Mouse (Mus musculus) hindbrain, embryonic 15.5 days (tissue): ENCODE data around the gene 2410015M20Rik. TPM values are rescaled to one million over a fixed set of nuclear protein-coding genes. Genes with fewer than 3 reads are reported as not detected.

Experiments used
- ATAC-seq: fragments of 200-750 bp; cut with Nextera tagmentation; 2 replicates; pipeline ENCODE4 v1.8.0; 2017; ENCODE audit warnings: low read depth, moderate number of reproducible peaks, moderate TSS enrichment; ENCODE audit not compliant: low FRiP score
- H3K27ac ChIP-seq: fragments of 300-500 bp; sonication (generic); replicated peaks from 2 replicates; pipeline ENCODE4 v1.5.1; 2015; ENCODE audit warnings: mild to moderate bottlenecking, inconsistent platforms
- H3K27me3 ChIP-seq: fragments of 300-500 bp; sonication (generic); 2 replicates; pipeline ENCODE4 v1.6.1; 2015; ENCODE audit warnings: control low read depth, inconsistent platforms
- H3K36me3 ChIP-seq: fragments of 300-500 bp; sonication (generic); 2 replicates; pipeline ENCODE4 v1.6.1; 2015; ENCODE audit warnings: control low read depth, inconsistent platforms
- H3K4me1 ChIP-seq: fragments of 300-500 bp; sonication (generic); replicated peaks from 2 replicates; pipeline ENCODE4 v1.6.1; 2015; ENCODE audit warnings: control low read depth, inconsistent platforms
- H3K4me2 ChIP-seq: fragments of 300-500 bp; sonication (generic); 2 replicates; pipeline ENCODE4 v1.6.1; 2015; ENCODE audit warnings: moderate library complexity, mild to moderate bottlenecking, inconsistent platforms
- H3K4me3 ChIP-seq: fragments of 300-500 bp; sonication (generic); 2 replicates; pipeline ENCODE4 v1.5.1; 2015; ENCODE audit warnings: mild to moderate bottlenecking, inconsistent platforms
- H3K9ac ChIP-seq: fragments of 300-500 bp; sonication (generic); 2 replicates; pipeline ENCODE4 v1.6.1; 2015; ENCODE audit warnings: inconsistent platforms
- H3K9me3 ChIP-seq: fragments of 300-500 bp; sonication (generic); 2 replicates; pipeline ENCODE4 v1.6.1; 2016; ENCODE audit warnings: control low read depth, inconsistent platforms
- WGBS: fragments of 180-500 bp; shearing (Covaris S2); methylation state at CpG from one replicate; pipeline ENCODE4 v1.1.7; 2015; 5-methylcytosine and 5-hydroxymethylcytosine counted together
- polyA plus RNA-seq: library from polyadenylated mRNA; unstranded; fragments of >200 nt; fragmentation: Nextera tagmentation; extraction: Ambion mirVana; gene quantifications from 2 replicates; pipeline ENCODE4 v1.2.1, GENCODE M21; 2015

The 2410015M20Rik gene
- polyA plus RNA-seq, 1 experiment from 2014 or later = 180 TPM

DNA sequence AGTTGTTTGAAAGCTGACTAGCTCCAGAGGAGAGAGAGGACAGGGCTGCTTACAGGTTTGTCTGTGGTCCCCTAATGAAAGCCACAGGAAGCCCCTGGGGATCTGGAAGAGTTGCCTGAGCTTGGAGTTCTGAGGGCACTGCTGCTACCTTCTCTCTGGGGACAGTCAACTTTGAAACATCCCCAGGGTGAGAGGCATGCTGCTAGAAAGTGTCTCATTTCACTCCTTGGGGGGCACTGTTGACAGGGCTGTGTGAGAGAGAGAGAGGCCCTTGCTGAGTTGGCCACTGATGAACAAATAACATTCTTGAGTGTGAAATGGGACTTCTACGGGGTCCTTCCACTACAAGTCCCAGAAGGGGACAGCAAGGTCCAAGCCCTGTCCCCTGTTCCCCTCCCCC lies 21.8 kb downstream of the 2410015M20Rik start:
- H3K36me3 ChIP-seq = peaks cover 49% of the 10 kb centered on the region
- ATAC-seq = no peak
- WGBS = 68% methylated on average over 1 of the region's 1 CpGs
- no peak overlapping the region for H3K27ac ChIP-seq
- H3K4me2 ChIP-seq = peak overlapping the region; percentile 31; the same call in 1 of the 2 replicates
- H3K9me3 ChIP-seq = no peaks in the 10 kb centered on the region
- no peak overlapping the region for H3K9ac ChIP-seq
- no peak overlapping the region for H3K4me3 ChIP-seq
- H3K27me3 ChIP-seq = no peaks in the 10 kb centered on the region
- H3K4me1 ChIP-seq = peaks cover 58% of the 10 kb centered on the region

DNA sequence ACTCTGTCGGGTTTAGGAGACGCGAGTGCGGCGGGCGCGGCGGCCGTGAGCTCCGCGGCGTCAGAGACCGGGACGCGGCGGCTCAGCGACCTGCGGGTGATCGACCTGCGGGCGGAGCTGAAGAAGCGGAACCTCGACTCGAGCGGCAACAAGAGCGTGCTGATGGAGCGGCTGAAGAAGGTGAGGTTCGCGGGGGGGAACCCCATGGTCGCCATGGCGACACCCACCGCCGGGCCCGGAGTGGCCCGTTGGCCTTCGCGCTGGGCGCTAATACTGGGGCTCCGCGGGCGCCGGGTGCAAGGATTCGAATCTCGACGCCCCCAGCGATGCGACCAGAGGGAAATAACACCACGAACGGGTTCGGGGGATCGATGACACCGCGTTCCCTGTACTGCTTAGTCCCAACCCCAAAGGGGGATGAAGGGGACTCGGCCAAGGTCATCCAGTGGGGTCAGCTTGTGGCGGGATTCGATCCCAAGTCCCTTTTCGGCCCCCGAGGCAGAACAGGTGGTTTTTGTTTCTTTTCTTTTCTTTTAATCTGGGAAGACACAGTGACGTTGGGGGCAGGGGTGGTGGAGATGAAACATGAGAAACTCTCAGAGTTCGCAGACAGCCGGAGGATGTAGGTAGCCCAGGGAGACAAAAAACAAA lies 24.3 kb downstream of the 2410015M20Rik start:
- H3K4me1 ChIP-seq = peaks cover 62% of the 10 kb centered on the region
- peak; percentile 20; the same call in 1 of the 2 replicates for ATAC-seq
- peak overlapping the region; percentile 92 for H3K9ac ChIP-seq
- peak overlapping the region; percentile 96 for H3K4me3 ChIP-seq
- under 1% methylated on average over 61 of the region's 61 CpGs for WGBS
- no peaks in the 10 kb centered on the region for H3K9me3 ChIP-seq
- peak overlapping the region; percentile 87 for H3K4me2 ChIP-seq
- peak overlapping the region; percentile 95 for H3K27ac ChIP-seq
- H3K36me3 ChIP-seq = peaks cover 42% of the 10 kb centered on the region
- no peaks in the 10 kb centered on the region for H3K27me3 ChIP-seq

GRCm38 (mm10) chr17:56584257-56585130 lies 25.1 kb downstream of the 2410015M20Rik start, which contains the start of the genes Safb2 and Safb:
Gene Safb2 (minus strand): TSS chr17:56584585.
Gene Safb (plus strand): TSS chr17:56584825.
- Histone ChIP-seq H3K9ac (peak within 1 kb of the TSS; percentile 92), H3K4me2 (peak within 1 kb of the TSS; percentile 90), H3K27ac (peak within 1 kb of the TSS; percentile 96), H3K27me3 (no peaks in the 10 kb centered on the region), H3K4me1 (peaks cover 60% of the 10 kb centered on the region), H3K9me3 (no peaks in the 10 kb centered on the region), H3K4me3 (peak within 1 kb of the TSS; percentile 96), H3K36me3 (peaks cover 36% of the 10 kb centered on the region)
- peak; percentile 96 for ATAC-seq
- WGBS = under 1% methylated on average over 80 of the region's 101 CpGs

DNA sequence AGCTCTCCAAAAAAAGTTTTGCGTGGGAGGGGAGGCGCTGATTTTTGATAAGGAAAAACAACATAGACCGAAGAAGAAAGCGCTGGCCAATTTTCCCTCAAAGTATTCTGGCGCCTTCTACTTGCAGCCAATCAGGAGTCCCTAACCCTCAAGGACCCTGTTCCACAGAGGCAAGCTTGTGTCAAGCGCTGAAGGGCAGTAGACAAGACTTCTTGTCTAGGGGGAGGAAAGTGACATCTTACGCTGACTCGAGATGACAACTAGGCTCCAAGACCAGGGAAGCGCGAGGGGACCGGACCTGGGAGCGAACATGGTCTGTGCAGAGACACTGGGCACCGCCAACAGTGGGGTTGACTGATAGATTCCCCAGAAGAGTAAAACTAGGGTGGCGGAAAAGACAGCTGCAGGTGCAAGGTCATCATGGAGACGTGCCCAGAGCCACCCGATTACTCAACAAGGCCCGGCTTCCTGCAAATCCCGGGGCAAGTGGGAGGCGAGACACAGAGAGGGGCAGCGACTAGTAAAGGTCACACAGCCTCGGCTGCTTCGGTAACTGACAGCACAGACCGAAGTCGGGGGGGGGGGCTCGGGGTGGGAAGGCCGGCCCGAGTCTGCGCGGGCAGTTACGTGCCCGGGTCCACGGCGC lies 25.8 kb downstream of the 2410015M20Rik start:
- H3K4me1 ChIP-seq = peaks cover 56% of the 10 kb centered on the region
- WGBS = 3% methylated on average over 25 of the region's 33 CpGs
- no peak for ATAC-seq

GRCm38 (mm10) chr17:56583071-56583470 lies 26.5 kb downstream of the 2410015M20Rik start:
- Histone ChIP-seq H3K4me1 (peaks cover 51% of the 10 kb centered on the region), H3K27ac (peak overlapping the region; percentile 96; the same call in 1 of the 2 replicates)

More for the DNA sequence above, 25.8 kb downstream of the 2410015M20Rik start:
- H3K27me3 ChIP-seq = no peaks in the 10 kb centered on the region
- H3K9me3 ChIP-seq = no peaks in the 10 kb centered on the region
- peak overlapping the region; percentile 96 for H3K27ac ChIP-seq
- peak overlapping the region; percentile 91 for H3K9ac ChIP-seq
- H3K36me3 ChIP-seq = peaks cover 31% of the 10 kb centered on the region
- H3K4me3 ChIP-seq = peak overlapping the region; percentile 91
- peak overlapping the region; percentile 90 for H3K4me2 ChIP-seq

GRCm38 (mm10) chr17:56572939-56573338 lies 36.6 kb downstream of the 2410015M20Rik start:
- WGBS = 89% methylated on average over 3 of the region's 3 CpGs
- H3K27ac ChIP-seq = no peak overlapping the region
- no peaks in the 10 kb centered on the region for H3K9me3 ChIP-seq
- H3K4me2 ChIP-seq = no peak overlapping the region
- no peaks in the 10 kb centered on the region for H3K27me3 ChIP-seq
- no peak overlapping the region for H3K9ac ChIP-seq
- ATAC-seq = no peak
- H3K4me1 ChIP-seq = no peaks in the 10 kb centered on the region
- no peak overlapping the region for H3K4me3 ChIP-seq
- H3K36me3 ChIP-seq = peaks cover 80% of the 10 kb centered on the region

More at GRCm38 (mm10) chr17:56583071-56583470, 26.5 kb downstream of the 2410015M20Rik start:
- 81% methylated on average over 1 of the region's 1 CpGs for WGBS
- peak overlapping the region; percentile 91 for H3K4me3 ChIP-seq
- no peaks in the 10 kb centered on the region for H3K27me3 ChIP-seq
- peak overlapping the region; percentile 91 for H3K9ac ChIP-seq
- peak overlapping the region; percentile 90 for H3K4me2 ChIP-seq
- peaks cover 33% of the 10 kb centered on the region for H3K36me3 ChIP-seq
- ATAC-seq = no peak
- H3K9me3 ChIP-seq = no peaks in the 10 kb centered on the region

DNA sequence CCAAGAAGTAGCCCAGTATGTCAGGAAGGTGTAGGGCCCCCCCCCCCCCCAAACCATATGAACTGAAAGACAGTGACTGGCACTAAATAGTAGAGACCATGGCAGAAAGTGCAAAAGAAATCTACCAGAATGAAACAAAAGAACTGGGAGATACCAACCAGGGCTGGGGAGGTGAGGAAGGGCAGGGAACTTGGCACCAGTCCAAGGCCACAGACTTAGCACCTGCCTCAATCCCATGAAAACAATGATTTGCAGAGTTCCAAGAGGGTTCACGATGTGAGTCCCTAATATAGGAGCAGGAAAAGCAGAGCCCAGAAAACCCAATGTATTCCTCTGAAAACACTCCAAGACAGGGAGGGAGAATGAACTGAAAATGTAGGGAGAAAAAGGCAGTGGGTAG lies 37.4 kb downstream of the 2410015M20Rik start:
- Histone ChIP-seq H3K4me1 (no peaks in the 10 kb centered on the region), H3K36me3 (peaks cover 80% of the 10 kb centered on the region), H3K27me3 (no peaks in the 10 kb centered on the region), H3K9me3 (no peaks in the 10 kb centered on the region), H3K27ac (no peak overlapping the region), H3K4me2 (no peak overlapping the region), H3K4me3 (no peak overlapping the region), H3K9ac (no peak overlapping the region)
- WGBS = 38% methylated on average over 1 of the region's 1 CpGs
- ATAC-seq = no peak

DNA sequence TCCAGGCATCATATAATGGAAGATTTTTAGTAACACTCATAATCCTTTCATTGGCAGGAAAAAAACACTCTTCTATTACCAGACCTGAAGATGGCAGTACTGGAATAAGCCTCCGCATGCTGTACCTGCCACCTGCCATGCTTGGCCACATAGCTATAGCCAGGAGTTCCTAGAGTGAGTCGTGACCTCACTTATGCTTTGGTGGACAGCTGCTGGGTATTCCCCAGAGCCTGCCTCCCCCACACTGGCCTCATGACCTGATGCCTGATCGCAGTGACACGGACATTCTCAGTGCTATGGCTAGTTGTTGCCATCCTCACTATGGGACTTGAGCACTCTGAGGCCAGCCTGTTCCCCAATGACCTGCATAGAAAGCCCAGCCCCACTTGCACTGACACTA lies 39.3 kb downstream of the 2410015M20Rik start:
- Histone ChIP-seq H3K4me2 (no peak overlapping the region), H3K27me3 (no peaks in the 10 kb centered on the region), H3K4me1 (no peaks in the 10 kb centered on the region), H3K9me3 (no peaks in the 10 kb centered on the region), H3K4me3 (no peak overlapping the region), H3K36me3 (peaks cover 87% of the 10 kb centered on the region), H3K27ac (no peak overlapping the region), H3K9ac (no peak overlapping the region)
- ATAC-seq = no peak
- 90% methylated on average over 4 of the region's 4 CpGs for WGBS

- ATAC-seq = no peak
- H3K4me2 ChIP-seq = no peak overlapping the region
- 96% methylated on average over 4 of the region's 4 CpGs for WGBS
- H3K36me3 ChIP-seq = peaks cover 95% of the 10 kb centered on the region
- H3K4me1 ChIP-seq = no peaks in the 10 kb centered on the region
- H3K27me3 ChIP-seq = no peaks in the 10 kb centered on the region
- H3K9ac ChIP-seq = no peak overlapping the region
- H3K9me3 ChIP-seq = no peaks in the 10 kb centered on the region
- H3K27ac ChIP-seq = no peak overlapping the region
- no peak overlapping the region for H3K4me3 ChIP-seq
Observed at GRCm38 (mm10) chr17:56567370-56567769, 42.2 kb downstream of the 2410015M20Rik start.

- Histone ChIP-seq H3K4me2 (no peak overlapping the region), H3K27ac (no peak overlapping the region), H3K9ac (no peak overlapping the region), H3K4me1 (no peaks in the 10 kb centered on the region), H3K4me3 (no peak overlapping the region), H3K36me3 (peaks cover 98% of the 10 kb centered on the region), H3K9me3 (no peaks in the 10 kb centered on the region), H3K27me3 (no peaks in the 10 kb centered on the region)
- 96% methylated on average over 5 of the region's 5 CpGs for WGBS
- no peak for ATAC-seq
Observed at GRCm38 (mm10) chr17:56566918-56567317, 42.7 kb downstream of the 2410015M20Rik start.

DNA sequence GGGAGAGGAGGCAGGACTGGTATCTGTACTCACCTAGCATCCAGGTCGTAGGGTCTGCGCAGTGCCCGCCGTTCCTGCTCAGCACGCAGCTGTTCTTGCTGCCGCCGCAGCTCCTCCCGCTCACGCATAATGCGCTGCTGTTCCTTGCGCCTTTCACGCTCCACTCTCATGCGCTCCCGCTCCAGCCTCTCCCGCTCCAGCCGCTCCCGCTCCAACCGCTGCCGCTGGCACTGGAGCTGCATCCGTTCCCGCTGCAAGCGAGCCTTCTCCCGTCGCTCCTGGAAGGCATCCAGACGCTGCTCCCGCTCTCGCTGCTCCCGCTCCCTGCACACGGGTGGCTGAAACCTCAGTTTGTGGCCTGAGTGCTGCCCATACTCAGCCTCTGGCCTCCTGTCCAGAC lies 43.3 kb downstream of the 2410015M20Rik start:
- Histone ChIP-seq H3K4me3 (no peak overlapping the region), H3K9me3 (no peaks in the 10 kb centered on the region), H3K27ac (no peak overlapping the region), H3K27me3 (no peaks in the 10 kb centered on the region), H3K9ac (no peak overlapping the region), H3K4me2 (no peak overlapping the region), H3K36me3 (peaks cover 96% of the 10 kb centered on the region), H3K4me1 (no peaks in the 10 kb centered on the region)
- 94% methylated on average over 29 of the region's 29 CpGs for WGBS
- no peak for ATAC-seq
